Mouse (Mus musculus): Measurements from ENCODE around the gene Abca16.
A peak's percentile ranks its signal among the peaks of the same experiment; 100 is the strongest.

Abca16 gene

GRCm38 (mm10) chr7:120409447-120409846 is at the start of gene Abca16:
Abca16 (plus strand) TSS chr7:120409647.
- no peak for DNase-seq (ENCODE audit: low spot score in 2 of 2)

GRCm38 (mm10) chr7:120361159-120361558 is 48.3 kb upstream of the Abca16 start:
- DNase-seq (ENCODE audit: low spot score in 2 of 2): no peak

GRCm38 (mm10) chr7:120412391-120412790 is 2.9 kb downstream of the Abca16 start:
- no peak for DNase-seq (ENCODE audit: low spot score in 2 of 2)

GRCm38 (mm10) chr7:120426625-120427024 is 17.2 kb downstream of the Abca16 start:
- no peak for DNase-seq (ENCODE audit: low spot score in 2 of 2)

- no peak for DNase-seq (ENCODE audit: low spot score in 2 of 2)
Observed at GRCm38 (mm10) chr7:120431464-120431863, 22.0 kb downstream of the Abca16 start.

- no peak for DNase-seq (ENCODE audit: low spot score in 2 of 2)
Observed at GRCm38 (mm10) chr7:120503891-120504662, 94.6 kb downstream of the Abca16 start.

- no peak for DNase-seq (ENCODE audit: low spot score in 2 of 2)
Observed at GRCm38 (mm10) chr7:120504663-120504979, 95.2 kb downstream of the Abca16 start.

- DNase-seq (ENCODE audit: low spot score in 2 of 2): no peak
Observed at GRCm38 (mm10) chr7:120534805-120535204, 125.4 kb downstream of the Abca16 start.

- peak in 1 of 2 experiments; percentile 8 for DNase-seq (ENCODE audit: low spot score in 2 of 2)
Observed at GRCm38 (mm10) chr7:120552479-120553180, 143.2 kb downstream of the Abca16 start.

GRCm38 (mm10) chr7:120553181-120553551 is 143.7 kb downstream of the Abca16 start:
- DNase-seq (ENCODE audit: low spot score in 2 of 2): no peak

GRCm38 (mm10) chr7:120567366-120567765 is 157.9 kb downstream of the Abca16 start:
- DNase-seq (ENCODE audit: low spot score in 2 of 2): no peak

- no peak for DNase-seq (ENCODE audit: low spot score in 2 of 2)
Observed at GRCm38 (mm10) chr7:120576520-120576919, 167.1 kb downstream of the Abca16 start.
